Mouse (Mus musculus): Measurements from ENCODE around the gene Cdh7.
"Not testable (repeated sequence)": the region's sequence is repeated elsewhere in the genome, so short reads cannot be mapped to it uniquely, and the experiment has no call there.

Gene Cdh7

DNA sequence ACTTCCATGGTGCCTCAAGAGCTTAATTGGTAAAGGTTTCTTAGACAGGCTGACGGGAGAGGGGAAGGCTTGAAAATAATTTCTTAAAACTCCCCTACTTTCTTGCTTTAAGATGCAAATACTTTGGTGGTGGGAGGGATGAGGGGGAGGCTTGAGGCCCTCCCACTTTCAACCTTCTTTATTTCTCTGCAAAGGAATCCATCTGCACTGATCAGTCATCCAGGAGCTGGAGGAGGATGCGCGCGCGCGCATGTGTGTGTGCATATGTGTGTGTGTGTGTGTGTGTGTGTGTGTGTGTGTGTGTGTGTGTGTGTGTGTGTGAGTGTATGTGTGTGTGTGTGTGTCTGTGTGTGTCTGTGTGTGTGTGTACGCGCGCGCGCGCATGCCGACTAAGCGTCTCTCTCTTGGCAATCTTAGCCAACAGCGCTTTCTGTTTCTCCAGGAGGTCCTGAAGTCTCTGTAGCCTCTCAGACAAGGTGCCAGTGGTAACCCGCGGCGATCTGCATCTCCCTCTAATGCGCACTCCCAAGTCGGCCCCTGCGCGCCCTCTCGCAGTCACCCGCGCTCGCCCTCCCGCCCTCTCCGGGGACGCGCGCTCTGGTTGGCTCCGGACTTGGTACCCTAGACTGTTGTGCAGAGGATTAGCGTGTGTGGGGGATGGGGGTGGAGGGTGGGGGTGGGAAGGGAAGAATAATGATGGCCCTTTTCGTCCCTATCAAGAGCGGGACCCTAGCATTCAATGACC, at the start of gene Cdh7:
Gene Cdh7, plus strand, starts transcription at position 368 of the 745 bp plus-strand sequence.
- no peak for DNase-seq (ENCODE audit: low read depth)

DNA sequence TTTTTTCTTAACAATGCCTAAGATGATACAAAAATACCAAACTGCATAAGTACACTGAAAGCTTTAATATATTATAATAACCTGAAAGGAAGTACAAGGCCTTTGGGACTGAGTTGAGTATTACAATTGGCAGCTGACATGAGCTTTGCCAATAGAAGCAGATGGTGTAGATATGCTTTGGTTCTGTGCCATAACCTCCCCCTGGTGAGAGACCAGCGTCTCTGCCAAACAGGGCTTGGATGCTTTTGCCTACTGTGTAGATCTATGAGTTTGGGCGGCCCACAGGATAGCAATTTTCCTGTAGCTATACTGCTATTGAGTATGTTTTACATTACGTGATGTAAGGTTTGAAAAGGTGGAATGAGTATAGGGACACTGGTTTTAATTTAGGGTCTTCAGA, 49.6 kb upstream of the Cdh7 start:
- no peak for DNase-seq (ENCODE audit: low read depth)

DNA sequence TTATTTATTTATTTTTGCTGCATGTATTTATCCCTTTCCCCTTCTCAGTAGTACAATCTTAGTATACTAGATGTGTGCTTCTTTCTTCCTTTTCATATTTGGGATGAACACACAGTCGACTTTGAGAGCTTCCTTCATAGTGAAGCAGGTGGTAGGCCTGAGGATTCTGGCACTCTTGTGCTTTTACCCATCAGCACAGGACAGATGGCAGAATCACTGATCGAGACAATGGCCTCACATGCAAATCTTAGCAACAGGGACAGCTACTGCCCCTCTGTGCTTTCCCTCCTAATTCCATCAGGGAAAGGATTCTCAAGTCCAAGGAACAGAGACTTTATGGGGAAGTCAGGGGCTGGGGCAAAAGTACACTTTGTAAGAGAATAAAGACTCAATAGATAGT, 33.7 kb upstream of the Cdh7 start:
- no peak for DNase-seq (ENCODE audit: low read depth)

DNA sequence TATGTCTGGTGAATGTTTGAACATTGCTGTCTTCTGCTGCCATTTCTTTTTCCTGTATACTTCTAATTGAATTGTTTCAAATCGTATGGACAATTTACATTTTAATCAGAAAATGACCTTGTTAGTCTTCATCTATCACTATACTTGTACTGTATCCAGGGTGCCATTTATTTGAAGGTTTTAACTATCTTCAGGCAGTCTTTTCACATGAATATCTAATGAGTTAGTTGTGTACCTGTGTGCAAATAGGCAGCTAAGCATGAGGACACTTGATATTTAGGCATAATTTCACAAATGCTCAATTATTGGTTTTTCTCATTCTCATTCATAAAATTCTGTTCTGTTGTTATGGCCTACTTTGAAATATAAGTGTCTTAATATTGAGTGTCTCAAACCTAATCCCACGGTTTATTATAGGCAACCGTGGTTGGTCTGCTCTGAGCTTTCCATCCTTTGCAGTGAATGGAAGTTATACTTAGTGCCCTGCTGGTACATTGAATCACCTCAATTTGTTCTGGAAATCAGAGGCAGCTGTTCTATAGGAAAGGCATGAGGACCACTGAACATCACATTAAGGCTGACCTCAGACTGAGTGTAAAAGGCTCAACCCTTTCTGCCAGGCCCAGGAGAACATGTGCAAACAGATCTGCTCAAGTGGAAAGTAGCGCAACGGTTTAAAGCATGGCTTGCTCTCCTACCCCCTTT, 10.4 kb upstream of the Cdh7 start:
- no peak for DNase-seq (ENCODE audit: low read depth)

DNA sequence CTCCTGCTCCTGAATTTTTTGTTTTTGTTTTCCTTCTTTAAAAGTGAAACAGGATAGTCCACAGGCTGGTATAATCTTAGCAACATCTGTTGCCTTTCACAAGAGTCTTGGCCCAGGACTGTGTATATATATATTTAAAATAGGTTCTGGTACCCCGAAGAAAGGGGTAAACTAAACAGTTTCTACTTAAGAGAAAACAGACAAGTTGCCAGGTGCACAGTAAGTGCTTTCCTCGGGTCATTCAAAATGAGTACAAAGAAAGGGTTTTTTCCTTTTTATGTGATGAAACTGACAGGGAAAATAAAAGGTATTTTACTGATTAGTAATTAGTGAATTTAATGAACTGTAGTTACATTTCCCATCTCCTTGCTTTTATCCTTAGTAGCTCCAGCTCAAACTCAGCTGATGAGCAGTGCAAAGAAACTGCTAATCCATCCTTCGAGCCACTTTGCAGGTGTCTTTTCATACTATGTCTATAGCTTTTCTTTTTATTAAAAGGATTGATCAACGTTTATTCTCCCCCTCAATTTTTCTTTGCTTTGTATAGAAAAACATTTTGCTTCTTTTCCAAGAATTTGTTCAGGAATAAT, 9.7 kb upstream of the Cdh7 start:
- no peak for DNase-seq (ENCODE audit: low read depth)

DNA sequence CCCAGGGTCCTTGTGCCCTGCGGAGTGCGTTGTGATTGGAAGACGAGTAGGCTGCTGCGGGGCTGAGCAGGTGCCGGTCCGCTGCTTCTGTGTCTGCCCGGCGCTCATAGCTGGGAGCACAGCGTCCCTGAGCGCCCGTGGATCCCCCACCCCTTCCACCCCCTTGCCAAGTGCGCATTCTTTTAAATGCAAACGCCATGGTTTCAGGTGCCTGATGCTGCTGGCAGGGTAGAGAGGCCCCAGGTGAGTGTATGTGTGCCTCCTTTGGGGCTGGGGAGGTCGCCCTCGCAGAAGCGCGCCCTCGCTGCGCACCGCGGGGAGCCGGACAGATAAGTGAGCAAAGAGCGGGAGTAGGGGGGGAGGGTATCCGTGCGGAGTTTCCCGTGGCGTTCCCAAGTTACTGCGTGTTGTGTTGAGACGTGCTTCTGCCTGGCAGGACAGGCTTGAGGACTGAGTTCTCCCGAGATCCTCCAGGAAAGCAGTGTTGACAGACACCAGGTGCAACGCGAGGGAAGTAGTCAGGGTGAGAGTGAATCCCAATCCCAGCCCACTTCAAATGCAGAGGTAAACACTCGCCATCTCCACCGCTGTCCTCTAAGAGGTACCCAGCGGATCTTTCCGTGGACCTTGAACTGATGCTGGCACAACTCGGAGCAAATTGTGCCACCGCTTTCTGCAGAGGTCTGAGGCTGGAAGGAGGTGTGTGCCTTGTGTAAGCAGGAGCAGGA, 742 bp downstream of the Cdh7 start:
- DNase-seq (ENCODE audit: low read depth), result no peak

DNA sequence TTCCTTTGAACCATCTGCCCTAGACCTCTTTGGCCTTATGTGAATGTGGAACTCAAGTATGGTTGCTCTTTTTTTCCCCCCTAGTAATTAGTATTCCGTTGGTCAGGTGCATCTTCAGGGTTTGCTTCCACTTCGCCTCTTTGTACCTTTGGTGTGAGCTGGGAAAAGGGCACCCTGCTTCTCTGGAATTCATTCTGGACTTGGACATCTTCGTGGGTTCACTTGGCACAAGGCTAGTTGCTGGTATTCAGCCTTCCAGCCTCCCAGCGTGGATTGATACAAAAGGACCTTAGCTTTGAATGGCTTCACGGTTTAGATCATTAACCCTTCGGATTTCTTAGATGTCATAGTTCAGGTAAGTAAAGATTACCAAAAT, 1.3 kb downstream of the Cdh7 start:
- no peak for DNase-seq (ENCODE audit: low read depth)

DNA sequence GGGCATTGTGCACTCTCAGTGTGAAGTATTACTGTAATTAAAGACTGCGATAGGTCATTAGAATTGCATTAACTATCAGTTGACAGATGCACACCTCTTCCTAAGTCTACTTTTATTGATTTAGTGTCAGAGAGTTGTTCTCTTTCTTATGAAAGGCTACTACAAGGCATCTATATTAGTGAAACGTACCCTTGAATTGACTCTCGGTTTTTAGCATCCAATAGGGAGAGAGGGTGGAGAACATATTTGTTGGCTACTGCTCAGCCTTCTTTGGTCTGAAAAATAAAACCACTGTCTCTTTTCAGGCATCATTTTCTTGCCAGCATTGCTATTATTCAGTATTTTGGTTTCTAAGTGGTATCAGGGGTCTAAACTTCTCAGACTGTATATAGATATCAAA, 2.5 kb downstream of the Cdh7 start:
- DNase-seq (ENCODE audit: low read depth), result no peak

DNA sequence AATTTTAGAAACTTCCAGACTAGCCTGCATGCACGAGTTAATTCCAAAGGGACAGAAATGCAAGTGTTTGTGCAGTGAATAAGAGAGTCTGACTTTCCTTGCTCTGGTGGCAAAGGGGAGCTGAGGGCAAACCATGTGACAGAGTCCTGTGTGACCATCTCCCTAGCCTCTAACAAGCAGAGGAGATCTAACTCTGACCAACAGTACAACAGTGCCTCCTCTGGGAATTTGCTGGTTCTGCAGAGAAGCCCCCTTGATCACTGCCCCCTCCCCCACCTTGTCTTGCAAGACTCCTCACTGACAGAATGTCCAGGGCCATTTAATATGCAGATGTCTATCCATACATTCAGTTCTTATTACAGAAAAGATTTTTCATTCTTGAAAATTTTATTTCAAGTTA, 3.2 kb downstream of the Cdh7 start:
- DNase-seq (ENCODE audit: low read depth), result no peak

DNA sequence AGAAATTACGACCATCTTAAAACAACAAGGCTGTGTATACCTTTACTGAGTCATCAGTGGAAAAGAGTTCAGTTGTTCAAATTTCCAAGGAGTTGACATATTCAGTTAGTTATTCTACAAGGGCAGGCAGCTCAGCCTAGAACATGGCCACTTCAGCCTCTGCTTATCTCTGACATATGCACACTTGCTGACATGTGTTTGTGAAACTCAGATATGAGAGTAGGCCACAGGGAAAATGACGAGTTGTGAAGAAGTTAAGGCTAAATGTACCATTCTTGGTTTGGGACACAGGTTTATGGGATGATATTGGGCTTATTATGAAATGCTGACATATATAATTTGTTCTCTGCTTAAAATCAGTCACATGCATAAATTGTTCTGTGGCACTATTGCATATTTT, 7.3 kb downstream of the Cdh7 start:
- DNase-seq (ENCODE audit: low read depth), result no peak

DNA sequence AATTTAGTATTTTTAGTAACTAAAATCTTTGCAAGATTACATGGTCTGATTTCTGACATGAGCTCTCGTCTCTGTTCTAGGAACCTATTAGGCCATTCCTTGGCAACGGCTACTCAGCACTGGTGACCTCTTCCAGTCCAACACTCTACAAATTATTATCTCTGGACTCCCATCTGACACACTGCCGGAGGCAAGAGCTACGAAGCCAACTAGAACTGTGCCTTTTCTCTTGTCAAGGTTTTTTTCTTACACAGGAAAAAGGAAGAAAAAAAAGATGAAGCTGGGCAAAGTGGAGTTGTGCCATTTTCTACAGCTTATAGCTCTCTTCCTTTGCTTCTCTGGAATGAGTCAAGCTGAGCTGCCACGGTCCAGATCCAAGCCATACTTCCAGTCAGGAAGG, 11.7 kb downstream of the Cdh7 start:
- no peak for DNase-seq (ENCODE audit: low read depth)

DNA sequence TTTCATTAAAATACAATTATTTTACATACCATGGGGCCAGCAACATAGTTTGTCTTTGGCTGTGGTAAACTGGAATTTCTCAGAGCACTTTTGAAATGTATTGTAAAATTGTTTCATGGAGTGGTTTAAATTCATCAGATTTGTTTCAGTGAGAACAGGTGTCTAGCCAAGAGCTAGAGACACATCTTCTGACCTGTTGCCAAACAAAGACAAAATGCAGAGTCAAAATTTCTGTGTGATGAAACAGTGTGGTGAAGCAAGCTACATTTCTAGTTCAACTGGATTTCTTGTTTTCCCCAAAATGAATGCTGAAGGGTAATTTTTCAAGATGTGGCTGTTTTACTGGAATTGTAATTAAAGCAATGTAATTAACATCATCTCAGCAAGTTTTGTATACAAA, 22.2 kb downstream of the Cdh7 start:
- no peak for DNase-seq (ENCODE audit: low read depth)

DNA sequence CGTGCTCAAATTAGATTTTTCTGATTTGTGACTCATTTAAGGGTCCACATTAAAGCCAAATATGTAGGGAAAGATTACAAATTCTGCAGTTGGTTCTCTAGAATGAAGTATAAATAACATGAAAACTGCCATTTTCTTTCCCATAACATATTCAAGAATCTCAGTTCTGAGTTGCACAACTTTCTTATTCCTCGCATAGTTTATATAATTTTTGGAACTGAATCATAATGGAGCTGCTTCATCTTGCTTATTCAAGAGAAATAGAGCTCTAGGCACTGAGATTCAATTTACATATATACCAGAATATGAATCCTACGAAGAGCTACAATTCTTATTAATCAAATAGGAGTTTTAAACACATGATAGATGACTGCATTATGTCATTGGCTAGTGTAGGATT, 22.8 kb downstream of the Cdh7 start:
- DNase-seq (ENCODE audit: low read depth), result no peak

DNA sequence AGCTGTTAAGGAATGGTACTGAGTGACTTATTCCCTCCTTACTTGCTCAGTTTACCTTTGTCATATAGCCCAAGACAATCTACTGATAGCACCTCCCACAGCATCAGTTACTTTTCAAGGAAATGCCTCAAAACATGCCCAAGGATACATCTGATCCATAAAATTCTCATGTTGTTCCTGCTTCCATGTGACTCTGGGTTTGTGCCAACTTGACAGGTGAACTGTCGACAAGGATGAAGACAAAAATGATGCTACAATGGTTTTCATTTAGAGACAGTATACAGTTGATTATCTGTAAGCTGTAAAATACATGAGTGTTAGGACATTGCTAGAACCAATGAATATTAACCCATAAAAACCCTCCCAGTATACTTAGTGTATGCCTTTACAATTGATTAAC, 29.9 kb downstream of the Cdh7 start:
- no peak for DNase-seq (ENCODE audit: low read depth)

DNA sequence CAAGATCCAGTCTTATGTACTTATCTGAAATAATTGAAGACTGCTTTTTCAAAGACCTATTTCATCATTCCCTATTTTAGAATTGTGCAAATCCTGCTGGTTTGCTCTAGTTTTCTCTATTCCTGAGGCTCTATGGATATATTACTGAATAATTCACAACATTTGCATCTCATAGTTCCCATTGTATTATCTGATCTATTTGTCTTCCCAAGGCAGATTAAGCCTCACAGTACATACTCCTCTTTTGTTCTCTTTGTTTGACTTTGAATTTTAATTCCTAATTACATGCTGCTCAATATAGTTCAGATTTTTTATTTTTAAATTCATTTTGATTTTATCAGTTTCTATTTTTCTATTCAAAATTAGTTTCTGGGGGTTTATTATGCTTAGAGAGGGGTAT, 74.1 kb downstream of the Cdh7 start:
- DNase-seq (ENCODE audit: low read depth), result no peak

DNA sequence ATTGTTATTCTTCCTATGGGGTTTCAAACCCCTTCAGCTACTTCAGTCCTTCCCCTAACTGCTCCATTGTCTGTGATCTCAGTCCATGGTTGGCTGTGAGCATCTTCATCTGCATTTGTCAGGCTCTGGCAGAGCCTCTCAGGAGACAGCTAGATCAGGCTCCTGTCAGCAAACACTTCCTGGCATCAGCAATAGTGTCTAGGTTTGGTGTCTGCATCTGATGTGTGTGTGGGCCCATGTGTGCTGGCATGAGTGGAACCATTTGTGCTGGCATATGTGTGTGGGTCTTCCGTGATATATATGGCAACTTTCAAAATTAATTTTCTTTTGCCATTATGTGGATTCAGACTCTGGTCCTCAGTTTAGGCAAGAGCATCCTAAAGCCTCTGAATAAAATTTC, 85.2 kb downstream of the Cdh7 start:
- no peak for DNase-seq (ENCODE audit: low read depth)

DNA sequence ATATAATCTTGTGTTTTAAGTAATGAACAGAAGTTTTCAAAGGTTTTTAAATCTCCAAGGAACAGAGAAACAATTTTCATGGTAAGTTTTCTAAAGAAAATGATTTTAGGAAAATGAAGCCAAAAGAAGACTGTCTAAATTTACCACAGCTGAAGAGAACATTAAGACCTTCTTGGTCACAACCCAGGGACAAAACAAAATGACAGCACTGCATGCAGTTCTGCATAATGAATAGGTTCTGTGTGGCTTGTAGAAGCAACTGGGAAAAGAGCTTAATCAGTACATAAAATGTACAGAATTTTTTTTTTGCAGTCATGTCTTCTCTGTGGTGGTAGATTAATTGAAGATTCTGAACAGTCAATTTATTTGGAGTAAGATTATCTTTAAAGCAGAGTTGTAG, 96.2 kb downstream of the Cdh7 start:
- DNase-seq (ENCODE audit: low read depth), result no peak

DNA sequence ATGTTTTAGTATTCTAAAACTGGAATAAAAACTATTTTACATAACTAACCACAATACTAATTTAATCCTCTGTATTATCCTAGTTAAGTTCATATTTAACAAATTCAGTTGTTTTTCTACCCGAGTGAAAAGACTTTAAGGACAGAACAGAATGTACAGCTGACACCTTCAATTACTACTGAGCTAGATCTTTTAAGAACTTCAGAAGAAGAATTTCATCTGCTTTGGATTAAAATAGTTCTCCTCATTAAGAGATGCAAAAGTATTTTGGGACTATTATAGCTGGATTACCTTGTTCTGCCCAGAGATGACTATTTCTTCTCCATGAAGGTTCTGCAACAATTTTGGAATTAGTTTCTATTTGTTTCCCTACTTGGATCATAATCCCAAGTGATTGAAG, 135.8 kb downstream of the Cdh7 start:
- no peak for DNase-seq (ENCODE audit: low read depth)

DNA sequence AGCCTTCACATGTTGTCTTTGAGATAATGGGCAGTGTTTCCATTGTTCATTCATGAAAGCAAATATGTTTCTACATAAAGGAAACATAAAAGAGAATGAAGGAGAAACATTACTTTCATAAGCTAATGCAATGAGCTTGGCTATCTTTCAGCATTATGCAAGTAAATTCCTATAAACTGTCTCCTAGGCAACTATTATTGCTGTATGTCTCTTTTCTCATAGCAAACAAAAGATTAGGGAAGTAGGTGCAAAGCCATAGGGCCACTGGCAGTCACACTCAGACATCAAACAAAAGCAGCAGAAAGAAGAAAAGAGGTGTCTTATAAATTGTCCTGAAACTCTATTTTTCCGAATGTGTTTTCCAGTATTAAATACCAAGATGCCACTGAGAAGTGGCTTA, 136.6 kb downstream of the Cdh7 start:
- DNase-seq (ENCODE audit: low read depth), result no peak

DNA sequence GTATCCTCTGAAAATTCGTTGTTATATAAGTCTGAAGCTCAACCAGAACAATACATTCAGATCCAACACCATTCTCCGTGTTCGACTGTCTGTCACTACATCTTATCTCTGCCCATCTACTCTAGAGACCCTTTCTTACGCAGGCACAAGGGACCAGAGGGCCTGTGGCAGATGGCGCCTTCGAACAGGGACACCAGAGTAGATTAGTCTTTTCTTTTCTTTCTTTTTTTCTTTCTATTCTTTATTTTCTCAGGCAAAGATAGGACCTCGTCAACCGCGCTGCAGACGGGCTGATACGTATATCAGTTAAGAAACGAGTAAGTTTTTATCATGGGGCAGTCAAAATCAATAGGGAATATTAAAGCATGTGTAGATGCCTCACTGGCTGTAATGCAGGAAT, 189.2 kb downstream of the Cdh7 start:
- DNase-seq (ENCODE audit: low read depth), result not testable (repeated sequence)
